16 mouse cellular contexts compared by ENCODE assay signal in genomic region chr1:158246476-158247153, GRCm38 (mm10).
DNase-seq lines count a peak whose midpoint lies in the region; ATAC-seq lines count a peak whose summit lies in the region.
"Had no signal": no experiment of that assay in that cellular context is flagged by ENCODE, and none has a peak within 500 bp of the region (broad histone marks: within the 10 kb centered on the region; RNA-seq: fewer than 3 reads in every experiment).

No protein-coding gene starts in this region.

- peak; percentile 81 for ATAC-seq in erythroblast, adult 5-6 weeks (replicated peaks; ENCODE audit: low FRiP score, poor library complexity, severe bottlenecking)
- ATAC-seq in megakaryocyte-erythroid progenitor cell, adult 5-6 weeks (replicated peaks; ENCODE audit: low FRiP score, low TSS enrichment, poor library complexity, severe bottlenecking), result peak; percentile 77
- ATAC-seq in monocyte, adult 5-6 weeks (replicated peaks; ENCODE audit: insufficient number of reproducible peaks, low FRiP score, low TSS enrichment, poor library complexity, severe bottlenecking), result no peak
- ATAC-seq in granulocyte monocyte progenitor cell, adult 5-6 weeks (replicated peaks; ENCODE audit: poor library complexity, severe bottlenecking), result no peak
- ATAC-seq: forebrain, embryonic 16.5 days; hindbrain, postnatal 0 days; intestine, embryonic 15.5 days had no signal

- peak; percentile 49 for DNase-seq in spleen, adult 12 weeks (ENCODE audit: low spot score)
- no peak for DNase-seq in spleen, adult 18-20 months
- DNase-seq in left cerebral cortex, adult 9 months (ENCODE audit: low spot score in 2 of 2), result no peak
- DNase-seq: adrenal gland, adult 8-10 months; B cell, adult 2 months; cerebellum, adult 8-10 months; heart, postnatal 36 days; right cerebral cortex, postnatal 4 days; thymus, postnatal 4 days had no signal

Comparison
In these comparisons a context has a peak if more than half of its experiments do, and no peak if none do; other contexts are left out.
1. ATAC-seq: peak in erythroblast, adult 5-6 weeks (single experiment) and megakaryocyte-erythroid progenitor cell, adult 5-6 weeks (single experiment); none in monocyte, adult 5-6 weeks (single experiment) and granulocyte monocyte progenitor cell, adult 5-6 weeks (single experiment).